Mouse (Mus musculus) layer of hippocampus, postnatal 10 days (tissue): Measurements from ENCODE around the gene Rnf167. TPM values are rescaled to one million over a fixed set of nuclear protein-coding genes. Genes with fewer than 3 reads are reported as not detected.
A peak's percentile ranks its signal among the peaks of the same experiment; 100 is the strongest.

Source experiments
- DNase-seq, 2 experiments: peaks; one replicate each; pipeline ENCODE4 v3.0.0; 2021; ENCODE audit warnings: low spot score in 2 of 2
- total RNA-seq, 2 experiments: library from RNA; stranded (reverse); gene quantifications; 2 replicates each; pipeline ENCODE4 v1.2.3; 2021

Gene Rnf167
- total RNA-seq, 2 experiments from 2014 or later: 60.3 to 61.5 TPM

- no peak for DNase-seq
Observed at GRCm38 (mm10) chr11:70671333-70672047, 24.5 kb downstream of the Rnf167 start.

GRCm38 (mm10) chr11:70674014-70674413 is 27.0 kb downstream of the Rnf167 start:
- no peak for DNase-seq

- no peak for DNase-seq
Observed at GRCm38 (mm10) chr11:70674501-70674900, 27.5 kb downstream of the Rnf167 start.

GRCm38 (mm10) chr11:70678092-70678491 is 31.1 kb downstream of the Rnf167 start:
- DNase-seq: no peak

GRCm38 (mm10) chr11:70678576-70678975 is 31.5 kb downstream of the Rnf167 start:
- DNase-seq: no peak

GRCm38 (mm10) chr11:70679361-70679760 is 32.3 kb downstream of the Rnf167 start:
- DNase-seq: no peak

- DNase-seq: no peak
Observed at GRCm38 (mm10) chr11:70679894-70680293, 32.9 kb downstream of the Rnf167 start.

GRCm38 (mm10) chr11:70681170-70681569 is 34.1 kb downstream of the Rnf167 start:
- DNase-seq: no peak

- DNase-seq: peak; percentile 64 to 69
Observed at GRCm38 (mm10) chr11:70681897-70682581, 35.0 kb downstream of the Rnf167 start.

- no peak for DNase-seq
Observed at GRCm38 (mm10) chr11:70683640-70684039, 36.6 kb downstream of the Rnf167 start.

GRCm38 (mm10) chr11:70686901-70687566 is 40.0 kb downstream of the Rnf167 start:
- peak; percentile 58 to 59 for DNase-seq

GRCm38 (mm10) chr11:70687601-70688199 is 40.7 kb downstream of the Rnf167 start, which contains the start of gene Camta2:
Gene Camta2 (minus strand): TSS chr11:70688105.
- peak; percentile 90 to 92 for DNase-seq

- DNase-seq: no peak
Observed at GRCm38 (mm10) chr11:70688372-70688771, 41.3 kb downstream of the Rnf167 start.

- DNase-seq: no peak
Observed at GRCm38 (mm10) chr11:70689578-70689977, 42.5 kb downstream of the Rnf167 start.

GRCm38 (mm10) chr11:70693504-70693903 is 46.5 kb downstream of the Rnf167 start:
- DNase-seq: no peak

GRCm38 (mm10) chr11:70697376-70697775 is 50.3 kb downstream of the Rnf167 start:
- DNase-seq: no peak

- DNase-seq: no peak
Observed at GRCm38 (mm10) chr11:70699051-70699450, 52.0 kb downstream of the Rnf167 start.

- DNase-seq: peak; percentile 98
Observed at GRCm38 (mm10) chr11:70699722-70700556, 52.9 kb downstream of the Rnf167 start, which contains the start of the genes Inca1 and Kif1c. Gene Inca1 (minus strand): TSS chr11:70700155. Gene Kif1c (plus strand): TSS chr11:70700548.

GRCm38 (mm10) chr11:70700613-70701012 is 53.6 kb downstream of the Rnf167 start:
- DNase-seq: peak; percentile 60 to 72
